Mouse (Mus musculus): Measurements from ENCODE around the gene Lrrc56. TPM values are rescaled to one million over a fixed set of nuclear protein-coding genes. Genes with fewer than 3 reads are reported as not detected.

The Lrrc56 gene
- total and polyA plus RNA-seq, 3 experiments = 0.46 to 1.4 (median 0.93) TPM

DNA sequence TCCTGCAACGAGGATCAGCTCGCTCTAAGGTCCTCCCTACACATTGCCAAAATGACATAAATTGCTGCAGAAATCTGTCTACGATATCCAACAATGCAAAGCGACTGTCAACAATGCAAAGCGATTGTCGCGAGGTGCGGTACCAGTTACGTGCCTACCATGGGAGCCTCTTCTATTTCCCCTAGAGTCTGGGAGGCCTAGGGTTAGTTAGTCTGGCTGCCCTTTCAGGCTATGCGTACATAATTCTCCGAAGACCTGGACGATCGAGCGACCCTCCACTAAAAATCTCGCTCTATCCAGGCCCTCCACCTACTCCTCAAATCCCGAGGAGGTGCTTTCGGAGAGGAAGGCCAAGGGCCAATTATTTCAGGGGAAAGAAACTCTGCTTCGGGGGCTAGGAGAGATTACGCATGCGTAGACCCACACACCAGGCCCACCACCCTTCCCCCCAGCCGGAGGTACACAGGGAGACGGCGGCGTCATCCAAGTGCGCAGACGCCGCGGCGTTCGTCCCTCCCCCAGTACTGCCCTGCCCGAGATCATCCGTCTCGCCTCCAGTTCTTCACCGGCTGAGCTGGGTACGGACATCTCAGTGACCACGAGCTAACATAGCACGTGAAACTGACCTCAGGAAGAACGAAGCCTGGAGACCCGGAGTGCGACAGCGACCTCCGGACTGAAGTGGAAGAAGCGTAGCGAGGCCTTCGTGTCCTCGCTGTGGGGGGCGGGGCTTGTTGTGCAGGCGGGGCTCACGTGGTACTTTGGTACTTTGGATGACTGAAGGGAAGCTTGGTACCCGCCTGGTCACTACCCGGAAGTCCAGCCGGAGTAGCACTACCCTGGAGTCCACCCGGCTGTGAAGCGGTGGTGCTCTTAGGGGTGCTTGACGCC lies 21.6 kb upstream of the Lrrc56 start, which contains the start of gene Rnh1:
Rnh1 (minus strand) TSS at position 742 of the 891 bp plus-strand sequence.
- H3K36me3 ChIP-seq (replicated peaks in 1 of 2; ENCODE audit: control insufficient read depth in 1 of 2, insufficient read depth in 1 of 2, low read length in 1 of 2) = no peaks in the 10 kb centered on the region
- H3K9me3 ChIP-seq (replicated peaks; ENCODE audit: low read length) = no peaks in the 10 kb centered on the region
- H3K79me2 ChIP-seq (replicated peaks; ENCODE audit: control insufficient read depth, extremely low read depth, insufficient read depth, poor library complexity, severe bottlenecking) = peaks cover 13% of the 10 kb centered on the region
- H3K27ac ChIP-seq (ENCODE audit: insufficient read depth, low read depth) = peak within 1 kb of the TSS; percentile 96
- peaks cover 15 to 42% of the 10 kb centered on the region in 2 experiments for H3K4me1 ChIP-seq (ENCODE audit: control insufficient read depth in 1 of 2, insufficient read depth in 2 of 2)
- in situ Hi-C loops (cut with MboI; ENCODE audit: low pct_ligation_motif_present, low pct_unique_long_range_greater_than_20kb, low sequenced_read_pairs) = loop anchor here (10.0 kb wide), 1 partner anchor 328 kb away; the partner anchor contains the start of genes Odf3 and Scgb1c1
- no peaks in the 10 kb centered on the region for H3K27me3 ChIP-seq (replicated peaks)
- H3K9ac ChIP-seq (ENCODE audit: insufficient read depth, low read depth) = peak within 1 kb of the TSS; percentile 95
- TF ChIP-seq EP300 (IDR thresholded peaks at IDR 0.05; ENCODE audit: low read length) (no peak), TCF12 (IDR thresholded peaks at IDR 0.05; ENCODE audit: low read depth, low read length) (peak; percentile 85), MXI1 (IDR thresholded peaks at IDR 0.05; ENCODE audit: low read depth, low read length) (peak; percentile 96), IRF4 (IDR thresholded peaks at IDR 0.05; ENCODE audit: low read depth, low read length) (peak; percentile 72), RCOR1 (conservative IDR thresholded peaks at IDR 0.05; ENCODE audit: low read depth, low read length) (no peak), GABPA (IDR thresholded peaks at IDR 0.05; ENCODE audit: insufficient replicate concordance, low read depth, low read length) (no peak), ZMIZ1 (IDR thresholded peaks at IDR 0.05; ENCODE audit: low read depth, low read length) (peak; percentile 90), JUND (conservative IDR thresholded peaks at IDR 0.05; ENCODE audit: low read depth, low read length) (0 out of 2 replicates have a peak, but pooled peaks have one; percentile 8), MEF2A (IDR thresholded peaks at IDR 0.05; ENCODE audit: borderline replicate concordance, low read depth, low read length) (peak; percentile 78; the same call in 1 of the 2 replicates), CHD2 (IDR thresholded peaks at IDR 0.05; ENCODE audit: low read length) (peak; percentile 94), PAX5 (IDR thresholded peaks at IDR 0.05; ENCODE audit: low read length) (no peak), TBP (conservative IDR thresholded peaks at IDR 0.05; ENCODE audit: low read depth, low read length) (peak; percentile 64; the same call in 1 of the 2 replicates), CHD1 (IDR thresholded peaks at IDR 0.05; ENCODE audit: low read depth, low read length) (peak; percentile 80; the same call in 1 of the 2 replicates), NRF1 (IDR thresholded peaks at IDR 0.05; ENCODE audit: low read depth, low read length) (peak; percentile 87), USF1 (IDR thresholded peaks at IDR 0.05; ENCODE audit: low read depth, low read length) (peak; percentile 86), SIN3A (IDR thresholded peaks at IDR 0.05; ENCODE audit: low read length) (peak; percentile 87), ELF1 (IDR thresholded peaks at IDR 0.05; ENCODE audit: low read depth, low read length) (peak; percentile 96), ZKSCAN1 (IDR thresholded peaks at IDR 0.05; ENCODE audit: borderline replicate concordance, low read depth, low read length) (no peak), POLR2A (IDR thresholded peaks at IDR 0.05; ENCODE audit: low read depth, low read length) (peak; percentile 92), NELFE (IDR thresholded peaks at IDR 0.05; ENCODE audit: low read depth, low read length) (peak; percentile 89), HCFC1 (IDR thresholded peaks at IDR 0.05; ENCODE audit: low read depth, low read length) (peak; percentile 79), SMC3 (IDR thresholded peaks at IDR 0.05; ENCODE audit: low read depth, low read length) (peak; percentile 13; the same call in 1 of the 2 replicates), MAX (IDR thresholded peaks at IDR 0.05; ENCODE audit: low read length) (peak; percentile 96), MYC (IDR thresholded peaks at IDR 0.05; ENCODE audit: low read depth, low read length) (peak; percentile 86), KAT2A (IDR thresholded peaks at IDR 0.05; ENCODE audit: insufficient replicate concordance, low read length) (peak; percentile 70; the same call in 1 of the 2 replicates), USF2 (conservative IDR thresholded peaks at IDR 0.05; ENCODE audit: low read depth, low read length) (peak; percentile 61), CTCF (conservative IDR thresholded peaks at IDR 0.05 in 1 of 2, IDR thresholded peaks at IDR 0.05 in 1 of 2; ENCODE audit: low read depth in 2 of 2, low read length in 2 of 2) (no peak), RAD21 (IDR thresholded peaks at IDR 0.05; ENCODE audit: low read depth, low read length) (no peak; the same call in 1 of the 2 replicates), MAZ (IDR thresholded peaks at IDR 0.05; ENCODE audit: low read depth, low read length) (peak; percentile 92), POLR2AphosphoS2 (IDR thresholded peaks at IDR 0.05; ENCODE audit: low read depth, low read length) (peak; percentile 92; the same call in 1 of the 2 replicates), ETS1 (conservative IDR thresholded peaks at IDR 0.05; ENCODE audit: low read depth, low read length) (peak; percentile 62), BHLHE40 (IDR thresholded peaks at IDR 0.05; ENCODE audit: low read depth, low read length) (peak; percentile 82)
- DNase-seq (ENCODE audit: extremely low read depth) = peak; percentile 94
- H3K4me2 ChIP-seq (ENCODE audit: insufficient read depth, low read depth, poor library complexity, severe bottlenecking) = peak within 1 kb of the TSS; percentile 81
- H3K4me3 ChIP-seq (replicated peaks in 1 of 3; ENCODE audit: low read depth in 2 of 3, low read length in 2 of 3, poor library complexity in 1 of 3) = peak within 1 kb of the TSS; percentile 60 to 93 (median 72)
- dilution Hi-C loops (cut with MboI; ENCODE audit: extremely low pct_ligation_motif_present, extremely low pct_unique_long_range_greater_than_20kb, low sequenced_read_pairs) = no loop called here

Data from CH12.LX (cell line).